Mouse (Mus musculus) intestine, embryonic 16.5 days (tissue): ENCODE results near the gene Nmrk2. TPM values are rescaled to one million over a fixed set of nuclear protein-coding genes. Genes with fewer than 3 reads are reported as not detected.
A peak's percentile ranks its signal among the peaks of the same experiment; 100 is the strongest.

Source experiments
- ATAC-seq: fragments of 200-750 bp; cut with Nextera tagmentation; 2 replicates; pipeline ENCODE4 v1.8.0; 2017; ENCODE audit warnings: moderate TSS enrichment, moderate library complexity
- H3K27ac ChIP-seq: fragments of 300-500 bp; sonication (generic); 2 replicates; pipeline ENCODE4 v1.5.1; 2014; ENCODE audit warnings: mild to moderate bottlenecking, low read length
- H3K27me3 ChIP-seq: fragments of 300-500 bp; sonication (generic); replicated peaks from 2 replicates; pipeline ENCODE4 v1.6.1; 2014; ENCODE audit warnings: low read length, control low read depth, mixed read lengths; ENCODE audit not compliant: control insufficient read depth, insufficient read depth
- H3K36me3 ChIP-seq: fragments of 300-500 bp; sonication (generic); 2 replicates; pipeline ENCODE4 v1.6.1; 2014; ENCODE audit warnings: low read length, control low read depth; ENCODE audit not compliant: control insufficient read depth, insufficient read depth
- H3K4me1 ChIP-seq: fragments of 300-500 bp; sonication (generic); 2 replicates; pipeline ENCODE4 v1.6.1; 2014; ENCODE audit warnings: low read length, control low read depth, mixed read lengths; ENCODE audit not compliant: control insufficient read depth, insufficient read depth
- H3K4me2 ChIP-seq: fragments of 300-500 bp; sonication (generic); 2 replicates; pipeline ENCODE4 v1.6.1; 2014; ENCODE audit warnings: low read depth, low read length, control low read depth
- H3K4me3 ChIP-seq: fragments of 300-500 bp; sonication (generic); 2 replicates; pipeline ENCODE4 v1.5.1; 2014; ENCODE audit warnings: mild to moderate bottlenecking, low read length
- H3K9ac ChIP-seq: fragments of 300-500 bp; sonication (generic); 2 replicates; pipeline ENCODE4 v1.6.1; 2014; ENCODE audit warnings: low read depth, low read length
- H3K9me3 ChIP-seq: fragments of 300-500 bp; sonication (generic); 2 replicates; pipeline ENCODE4 v1.6.1; 2016; ENCODE audit warnings: low read length, control low read depth; ENCODE audit not compliant: control insufficient read depth
- WGBS: fragments of 180-500 bp; shearing (Covaris S2); extraction: QIAGEN DNeasy Blood & Tissue Kit; methylation state at CpG from one replicate; pipeline ENCODE4 v1.1.7; 2014; 5-methylcytosine and 5-hydroxymethylcytosine counted together
- polyA plus RNA-seq: library from polyadenylated mRNA; unstranded; fragments of >200 nt; fragmentation: Nextera tagmentation; extraction: Ambion mirVana; gene quantifications from 2 replicates; pipeline ENCODE4 v1.2.1, GENCODE M21; 2015

The Nmrk2 gene
- polyA plus RNA-seq, 1 experiment from 2014 or later, result not detected

DNA sequence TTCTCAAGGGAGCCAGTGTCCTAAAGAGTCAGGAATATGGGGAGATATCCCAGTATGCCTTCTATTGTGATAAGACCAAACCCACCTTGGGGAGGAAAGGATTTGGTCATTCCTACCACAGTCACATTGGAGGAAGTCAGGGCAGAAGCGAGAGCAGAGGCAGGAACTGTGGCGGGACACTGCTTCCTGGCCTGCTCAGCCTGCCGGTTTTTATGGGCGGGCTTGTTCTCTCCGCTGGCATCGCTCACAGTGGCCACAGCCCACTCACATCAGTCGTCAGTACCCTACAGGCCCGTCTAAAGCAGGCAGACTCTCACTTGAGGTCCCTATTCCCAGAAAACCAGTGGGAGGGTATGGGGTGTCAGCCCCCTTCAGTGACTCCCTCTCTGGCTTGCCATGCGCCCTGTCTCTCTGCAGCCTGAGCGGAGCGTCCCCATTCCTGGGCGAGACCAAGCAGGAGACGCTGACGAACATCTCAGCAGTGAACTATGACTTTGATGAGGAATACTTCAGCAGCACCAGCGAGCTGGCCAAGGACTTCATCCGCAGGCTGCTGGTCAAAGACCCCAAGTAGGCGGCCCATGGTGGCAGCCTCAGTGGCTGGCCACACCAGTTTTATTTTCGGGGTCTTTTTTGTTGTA, 10.4 kb downstream of the Nmrk2 start:
- Histone ChIP-seq H3K9ac (peak overlapping the region; percentile 90; the same call in 1 of the 2 replicates), H3K27me3 (peaks cover 12% of the 10 kb centered on the region; the same call in 1 of the 2 replicates), H3K4me2 (peak overlapping the region; percentile 98), H3K4me3 (no peak overlapping the region), H3K9me3 (no peaks in the 10 kb centered on the region), H3K4me1 (peaks cover 27% of the 10 kb centered on the region), H3K36me3 (peaks cover 18% of the 10 kb centered on the region), H3K27ac (no peak overlapping the region)
- no peak for ATAC-seq
- 81% methylated on average over 18 of the region's 18 CpGs for WGBS

DNA sequence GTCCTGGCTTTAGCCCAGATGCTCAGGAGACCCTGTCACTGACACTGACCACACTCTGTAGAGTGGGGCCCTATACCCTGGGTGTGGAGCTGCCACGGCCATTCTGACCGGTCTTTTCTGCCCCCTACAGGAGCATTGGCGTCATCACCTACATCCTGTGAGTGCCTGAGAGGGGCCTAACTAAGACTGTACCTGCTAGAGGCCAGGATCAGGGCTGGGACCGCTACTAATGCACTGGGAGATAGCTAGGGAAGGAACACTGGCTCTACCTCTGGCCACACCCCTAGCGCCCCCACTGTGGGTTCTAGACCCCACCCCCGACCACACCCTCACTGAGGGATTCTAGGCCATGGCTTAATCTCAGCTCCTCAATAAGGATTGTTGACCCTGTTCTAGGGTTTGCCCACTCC, 10.9 kb downstream of the Nmrk2 start:
- Histone ChIP-seq H3K9ac (no peak overlapping the region), H3K36me3 (peaks cover 18% of the 10 kb centered on the region), H3K9me3 (no peaks in the 10 kb centered on the region), H3K4me2 (no peak overlapping the region), H3K4me3 (no peak overlapping the region), H3K27ac (no peak overlapping the region; the same call in 1 of the 2 replicates), H3K4me1 (peaks cover 27% of the 10 kb centered on the region), H3K27me3 (peaks cover 12% of the 10 kb centered on the region; the same call in 1 of the 2 replicates)
- ATAC-seq, result no peak
- 61% methylated on average over 6 of the region's 6 CpGs for WGBS

DNA sequence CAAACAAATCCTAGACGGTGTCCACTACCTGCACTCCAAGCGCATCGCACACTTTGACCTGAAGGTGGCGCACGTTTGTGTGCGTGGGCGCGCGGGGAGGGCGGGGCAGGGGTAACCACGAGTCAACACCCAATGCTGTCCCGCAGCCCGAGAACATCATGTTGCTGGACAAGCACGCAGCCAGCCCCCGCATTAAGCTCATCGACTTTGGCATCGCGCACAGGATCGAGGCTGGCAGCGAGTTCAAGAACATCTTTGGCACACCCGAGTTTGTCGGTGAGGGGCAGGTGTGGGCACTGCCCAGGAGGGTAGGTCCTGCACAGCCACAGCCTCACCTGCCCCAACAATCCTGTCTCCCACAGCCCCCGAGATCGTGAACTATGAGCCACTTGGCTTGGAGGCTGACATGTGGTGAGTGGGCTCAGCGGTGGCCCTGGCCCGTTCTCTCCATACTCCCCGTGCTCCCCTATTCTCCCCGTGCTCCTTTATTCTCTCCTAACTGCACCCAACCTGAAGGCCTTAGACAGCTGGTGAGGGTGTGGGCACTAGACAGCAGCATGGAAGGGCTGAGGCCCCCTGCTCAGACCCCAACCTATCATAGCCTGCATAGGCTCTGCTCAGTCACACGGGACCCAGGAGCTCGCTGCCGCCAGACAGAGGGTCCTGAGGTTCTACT, 11.5 kb downstream of the Nmrk2 start:
- no peak overlapping the region; the same call in 1 of the 2 replicates for H3K27ac ChIP-seq
- WGBS, result 73% methylated on average over 31 of the region's 31 CpGs
- H3K4me1 ChIP-seq, result peaks cover 26% of the 10 kb centered on the region
- H3K36me3 ChIP-seq, result peaks cover 18% of the 10 kb centered on the region
- H3K4me3 ChIP-seq, result no peak overlapping the region
- H3K9me3 ChIP-seq, result no peaks in the 10 kb centered on the region
- peaks cover 12% of the 10 kb centered on the region; the same call in 1 of the 2 replicates for H3K27me3 ChIP-seq
- no peak for ATAC-seq
- H3K4me2 ChIP-seq, result no peak overlapping the region
- no peak overlapping the region for H3K9ac ChIP-seq

DNA sequence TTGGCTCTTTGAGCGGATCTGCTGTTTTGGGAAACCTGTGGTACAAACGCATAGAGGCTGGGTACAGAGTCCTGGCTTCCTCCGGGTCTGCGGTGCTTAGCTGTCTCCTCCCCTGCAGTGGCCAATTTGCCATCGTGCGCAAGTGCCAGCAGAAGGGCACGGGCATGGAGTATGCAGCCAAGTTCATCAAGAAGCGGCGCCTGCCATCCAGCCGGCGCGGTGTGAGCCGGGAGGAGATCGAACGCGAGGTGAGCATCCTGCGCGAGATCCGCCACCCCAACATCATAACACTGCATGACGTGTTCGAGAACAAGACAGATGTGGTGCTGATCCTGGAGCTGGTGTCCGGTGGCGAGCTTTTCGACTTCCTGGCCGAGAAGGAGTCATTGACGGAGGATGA, 12.0 kb downstream of the Nmrk2 start:
- no peaks in the 10 kb centered on the region for H3K9me3 ChIP-seq
- H3K27me3 ChIP-seq, result 0 out of 2 replicates have a peak, but pooled peaks cover 8% of the 10 kb centered on the region
- H3K36me3 ChIP-seq, result peaks cover 21% of the 10 kb centered on the region
- 81% methylated on average over 26 of the region's 26 CpGs for WGBS
- H3K27ac ChIP-seq, result no peak overlapping the region
- no peak overlapping the region for H3K4me3 ChIP-seq
- H3K4me1 ChIP-seq, result peaks cover 32% of the 10 kb centered on the region
- no peak overlapping the region for H3K9ac ChIP-seq
- no peak for ATAC-seq
- H3K4me2 ChIP-seq, result no peak overlapping the region

DNA sequence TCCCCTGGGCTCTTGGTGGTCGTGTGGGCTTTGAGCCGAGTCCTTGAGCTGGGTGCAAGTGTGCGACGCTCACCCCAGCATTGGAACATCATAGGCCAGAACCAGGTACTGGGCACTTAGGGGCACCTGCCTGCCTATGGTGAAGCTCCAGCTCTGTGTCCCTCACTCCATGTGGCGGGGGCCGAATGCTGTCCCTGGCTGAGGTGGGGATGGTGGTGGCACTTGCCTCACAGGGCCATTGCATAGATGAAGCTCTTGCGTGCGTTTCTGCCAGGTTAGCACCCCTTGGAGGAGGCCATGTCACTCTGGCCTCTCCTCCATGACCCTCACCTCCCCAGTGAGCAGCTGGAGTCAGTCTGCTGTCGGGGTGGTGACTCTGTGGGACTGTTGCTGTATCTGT, 14.7 kb downstream of the Nmrk2 start:
- Histone ChIP-seq H3K4me3 (no peak overlapping the region), H3K27me3 (no peaks in the 10 kb centered on the region), H3K9ac (peak overlapping the region; percentile 10; the same call in 1 of the 2 replicates), H3K4me1 (peaks cover 29% of the 10 kb centered on the region), H3K4me2 (no peak overlapping the region), H3K27ac (no peak overlapping the region), H3K36me3 (peaks cover 21% of the 10 kb centered on the region), H3K9me3 (no peaks in the 10 kb centered on the region)
- 93% methylated on average over 9 of the region's 9 CpGs for WGBS
- no peak for ATAC-seq

DNA sequence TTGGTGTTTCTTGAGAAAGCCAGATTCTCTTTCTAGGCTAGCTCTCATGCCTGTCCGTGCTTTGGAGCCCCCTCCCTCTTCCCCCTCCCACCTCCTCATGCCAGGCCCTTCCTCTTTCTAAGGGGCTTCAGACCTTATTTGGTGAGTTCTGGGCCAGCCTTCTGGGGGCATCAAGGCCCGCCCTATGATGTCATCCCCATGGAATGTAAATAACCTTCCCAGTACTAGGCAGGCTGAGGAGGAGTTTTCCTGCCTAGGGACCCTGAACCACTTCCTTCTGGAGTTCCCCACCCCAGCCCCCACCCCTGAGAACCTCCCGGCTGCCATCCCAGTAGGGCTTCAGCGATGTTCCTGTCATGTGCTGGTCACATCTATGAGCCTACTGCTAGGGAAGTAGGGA, 17.1 kb downstream of the Nmrk2 start:
- WGBS, result 15% methylated on average over 4 of the region's 4 CpGs
- H3K4me3 ChIP-seq, result no peak overlapping the region
- no peaks in the 10 kb centered on the region for H3K27me3 ChIP-seq
- H3K9ac ChIP-seq, result peak overlapping the region; percentile 44; the same call in 1 of the 2 replicates
- H3K27ac ChIP-seq, result peak overlapping the region; percentile 84
- 0 out of 2 replicates have a peak, but pooled peaks have one; percentile 2 for ATAC-seq
- H3K4me1 ChIP-seq, result peaks cover 27% of the 10 kb centered on the region
- H3K4me2 ChIP-seq, result no peak overlapping the region
- H3K36me3 ChIP-seq, result peaks cover 34% of the 10 kb centered on the region
- no peaks in the 10 kb centered on the region for H3K9me3 ChIP-seq

DNA sequence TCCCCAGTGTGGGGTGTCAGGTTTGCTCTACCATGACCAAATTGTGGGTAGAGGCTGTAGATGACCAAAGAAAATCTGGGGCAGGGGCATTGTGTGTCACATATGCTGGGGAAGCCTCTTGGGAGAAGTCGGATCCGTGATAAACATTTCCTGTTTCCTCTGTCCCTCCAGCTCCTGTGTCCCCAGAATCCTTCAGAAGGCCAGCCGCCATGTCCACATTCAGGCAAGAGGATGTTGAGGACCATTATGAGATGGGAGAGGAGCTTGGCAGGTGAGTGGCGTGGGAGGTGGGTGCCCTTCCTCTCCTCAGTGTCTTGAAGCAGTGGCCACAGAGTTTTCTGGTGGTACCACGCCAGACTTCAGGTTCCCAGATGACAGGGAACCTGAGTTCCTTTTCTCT, 18.0 kb downstream of the Nmrk2 start, which contains the start of gene 4930442H23Rik:
4930442H23Rik (minus strand) TSS at position 45 of the 400 bp plus-strand sequence.
- no peak for ATAC-seq
- Histone ChIP-seq H3K9me3 (no peaks in the 10 kb centered on the region), H3K9ac (peak within 1 kb of the TSS; percentile 80), H3K4me1 (peaks cover 34% of the 10 kb centered on the region), H3K4me3 (peak within 1 kb of the TSS; percentile 69), H3K27me3 (no peaks in the 10 kb centered on the region), H3K36me3 (peaks cover 39% of the 10 kb centered on the region), H3K27ac (peak within 1 kb of the TSS; percentile 84), H3K4me2 (peak within 1 kb of the TSS; percentile 63)
- 78% methylated on average over 5 of the region's 5 CpGs for WGBS

DNA sequence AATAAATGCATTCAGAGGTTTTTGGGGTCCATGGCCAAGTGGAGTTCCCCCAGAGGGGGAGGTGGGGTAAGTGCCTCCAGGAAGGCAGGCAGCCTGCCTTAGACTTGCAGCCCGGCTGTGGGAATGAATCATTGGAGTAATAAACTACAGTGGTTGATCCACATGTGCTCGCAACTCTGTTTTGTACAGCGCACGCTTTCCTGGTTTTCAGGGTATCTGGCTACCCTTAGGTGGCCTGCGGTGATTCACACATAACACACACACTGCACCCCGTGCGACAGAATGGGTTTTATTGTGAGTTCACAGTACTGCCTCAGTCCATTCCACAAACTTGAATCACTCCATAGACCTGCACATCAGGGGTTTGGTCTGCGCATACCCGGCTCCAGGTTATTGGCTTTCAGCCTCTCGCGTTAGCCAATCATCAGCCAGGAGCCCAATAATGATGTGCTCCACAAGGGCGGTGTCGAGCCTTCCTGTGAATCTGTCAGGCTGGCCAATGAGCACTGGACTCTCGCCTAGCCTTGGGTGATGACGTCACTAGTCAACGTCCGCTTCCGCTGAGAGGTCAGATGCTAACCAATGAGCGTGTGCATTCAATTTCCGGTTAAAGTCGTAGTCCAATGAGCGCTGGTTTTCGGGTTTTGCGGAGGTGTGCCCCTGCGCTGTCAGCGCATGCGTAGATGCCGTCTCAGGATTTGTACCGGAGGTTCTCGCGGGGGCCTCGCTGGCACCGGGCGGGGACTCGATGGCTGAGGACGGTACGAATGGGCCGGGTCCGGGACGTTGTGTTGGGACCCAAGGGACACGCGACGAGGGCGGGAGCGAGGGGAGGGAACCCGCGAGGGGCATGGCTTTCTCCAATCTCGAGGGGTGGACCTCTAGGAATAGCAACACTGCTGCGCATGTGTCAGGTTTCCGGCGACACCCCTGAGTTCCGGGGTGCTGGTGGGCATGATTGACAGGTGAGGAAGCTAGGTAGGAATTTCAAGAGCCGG, 19.2 kb downstream of the Nmrk2 start, which contains the start of gene Dapk3:
Dapk3 (plus strand) TSS at position 670 of the 998 bp plus-strand sequence.
- peak within 1 kb of the TSS; percentile 80 for H3K9ac ChIP-seq
- WGBS, result 4% methylated on average over 53 of the region's 53 CpGs
- H3K27me3 ChIP-seq, result no peaks in the 10 kb centered on the region
- H3K4me1 ChIP-seq, result peaks cover 45% of the 10 kb centered on the region
- H3K36me3 ChIP-seq, result peaks cover 48% of the 10 kb centered on the region
- H3K4me3 ChIP-seq, result peak within 1 kb of the TSS; percentile 69
- peak within 1 kb of the TSS; percentile 63 for H3K4me2 ChIP-seq
- ATAC-seq, result peak; percentile 95
- H3K27ac ChIP-seq, result peak within 1 kb of the TSS; percentile 84
- no peaks in the 10 kb centered on the region for H3K9me3 ChIP-seq
